Comparison of ENCODE assay signal across 11 mouse cellular contexts in genomic region chr5:149909108-149909739, GRCm38 (mm10).
DNase-seq lines count a peak whose midpoint lies in the region; ATAC-seq and TF ChIP-seq lines count a peak whose summit lies in the region.
"Had no signal": no experiment of that assay in that cellular context is flagged by ENCODE, and none has a peak within 500 bp of the region (broad histone marks: within the 10 kb centered on the region; RNA-seq: fewer than 3 reads in every experiment).

No protein-coding gene starts in this region.

- 0 out of 2 replicates have a peak, but pooled peaks cover 5% of the 10 kb centered on the region for H3K4me1 ChIP-seq in intestine, embryonic 15.5 days (replicated peaks)
- no peaks in the 10 kb centered on the region for H3K4me1 ChIP-seq in intestine, embryonic 16.5 days (ENCODE audit: control insufficient read depth, insufficient read depth, low read length)
- H3K4me1 ChIP-seq in heart, adult 2 months (ENCODE audit: control insufficient read depth, insufficient read depth, low read length): peaks cover 6% of the 10 kb centered on the region; the same call in 1 of the 2 replicates
- H3K4me1 ChIP-seq in kidney, embryonic 14.5 days (ENCODE audit: control insufficient read depth, insufficient read depth, low read length): peaks cover 21% of the 10 kb centered on the region
- H3K4me1 ChIP-seq in neural tube, embryonic 12.5 days: peaks cover 18% of the 10 kb centered on the region
- H3K4me1 ChIP-seq in thymus, adult 2 months (replicated peaks; ENCODE audit: control insufficient read depth, insufficient read depth, low read length): no peaks in the 10 kb centered on the region
- H3K4me1 ChIP-seq: midbrain, embryonic 10.5 days had no signal

- no peak overlapping the region for H3K9ac ChIP-seq in intestine, embryonic 15.5 days
- H3K9ac ChIP-seq in intestine, embryonic 16.5 days (ENCODE audit: low read depth, low read length): no peak overlapping the region
- no peak overlapping the region for H3K9ac ChIP-seq in heart, adult 2 months (ENCODE audit: low read depth, low read length)
- no peak overlapping the region for H3K9ac ChIP-seq in kidney, embryonic 14.5 days (ENCODE audit: low read depth, low read length)
- no peak overlapping the region for H3K9ac ChIP-seq in neural tube, embryonic 12.5 days

- 41% methylated on average over 13 of the region's 13 CpGs for WGBS in intestine, embryonic 15.5 days
- WGBS in intestine, embryonic 16.5 days: 53% methylated on average over 13 of the region's 13 CpGs
- WGBS in heart, adult 2 months: 39% methylated on average over 13 of the region's 13 CpGs
- 10% methylated on average over 13 of the region's 13 CpGs for WGBS in kidney, embryonic 14.5 days
- 24% methylated on average over 13 of the region's 13 CpGs for WGBS in neural tube, embryonic 12.5 days
- WGBS in thymus, adult 2 months: 51% methylated on average over 13 of the region's 13 CpGs

- 0 out of 2 replicates have a peak overlapping the region, but pooled peaks have one; percentile 22 for H3K27ac ChIP-seq in intestine, embryonic 15.5 days
- no peak overlapping the region for H3K27ac ChIP-seq in intestine, embryonic 16.5 days (ENCODE audit: low read length)
- H3K27ac ChIP-seq in heart, adult 2 months: peak overlapping the region; percentile 62
- H3K27ac ChIP-seq in kidney, embryonic 14.5 days (ENCODE audit: low read depth, low read length): peak overlapping the region; percentile 77; the same call in 1 of the 2 replicates
- no peak overlapping the region for H3K27ac ChIP-seq in neural tube, embryonic 12.5 days
- no peak overlapping the region for H3K27ac ChIP-seq in layer of hippocampus, adult 2 months
- H3K27ac ChIP-seq in thymus, adult 2 months (ENCODE audit: control insufficient read depth, insufficient read depth, low read length): no peak overlapping the region
- H3K27ac ChIP-seq: midbrain, embryonic 10.5 days had no signal

- no peak for TF ChIP-seq CTCF in heart, adult 2 months (IDR thresholded peaks at IDR 0.05)
- TF ChIP-seq CTCF in layer of hippocampus, adult 2 months (conservative IDR thresholded peaks at IDR 0.05): no peak
- TF ChIP-seq CTCF in thymus, adult 2 months (IDR thresholded peaks at IDR 0.05; ENCODE audit: borderline replicate concordance, control insufficient read depth, extremely low read depth, insufficient read depth, low read length, poor library complexity): no peak

- no peaks in the 10 kb centered on the region for H3K79me2 ChIP-seq in heart, adult 2 months (replicated peaks; ENCODE audit: control insufficient read depth, insufficient read depth, low read length)

- H3K36me3 ChIP-seq in intestine, embryonic 15.5 days: no peaks in the 10 kb centered on the region
- H3K36me3 ChIP-seq in intestine, embryonic 16.5 days (ENCODE audit: control insufficient read depth, insufficient read depth, low read length): no peaks in the 10 kb centered on the region
- H3K36me3 ChIP-seq in heart, adult 2 months (ENCODE audit: control insufficient read depth, insufficient read depth, low read length): 0 out of 2 replicates have a peak, but pooled peaks cover 2% of the 10 kb centered on the region
- H3K36me3 ChIP-seq in kidney, embryonic 14.5 days (ENCODE audit: control insufficient read depth, insufficient read depth, low read length): no peaks in the 10 kb centered on the region
- H3K36me3 ChIP-seq in neural tube, embryonic 12.5 days: no peaks in the 10 kb centered on the region
- H3K36me3 ChIP-seq in thymus, adult 2 months (ENCODE audit: control insufficient read depth, insufficient read depth, low read length): no peaks in the 10 kb centered on the region
- H3K36me3 ChIP-seq: midbrain, embryonic 10.5 days had no signal

- TF ChIP-seq EP300 in heart, adult 2 months (IDR thresholded peaks at IDR 0.05; ENCODE audit: insufficient read depth, low read depth, low read length): no peak

- peak in 1 of 2 experiments; percentile 19 for DNase-seq in heart, adult 2 months
- DNase-seq in cerebellum, adult 9-10 months: no peak
- DNase-seq in layer of hippocampus, adult 2 months (ENCODE audit: low spot score in 2 of 2): no peak
- DNase-seq in thymus, adult 2 months: no peak
- DNase-seq: gastrocnemius, postnatal 25 days; right cerebral cortex, adult 18-20 months had no signal

- intact Hi-C loops in heart, adult 2 months (cut with DNase I): no loop called here

- H3K4me3 ChIP-seq in intestine, embryonic 15.5 days (replicated peaks): no peak overlapping the region
- H3K4me3 ChIP-seq in intestine, embryonic 16.5 days (ENCODE audit: low read length): no peak overlapping the region
- no peak overlapping the region for H3K4me3 ChIP-seq in heart, adult 2 months
- no peak overlapping the region for H3K4me3 ChIP-seq in kidney, embryonic 14.5 days (ENCODE audit: low read length)
- no peak overlapping the region for H3K4me3 ChIP-seq in neural tube, embryonic 12.5 days
- H3K4me3 ChIP-seq in layer of hippocampus, adult 2 months: no peak overlapping the region
- no peak overlapping the region for H3K4me3 ChIP-seq in thymus, adult 2 months (ENCODE audit: control insufficient read depth, insufficient read depth, low read length)
- H3K4me3 ChIP-seq: midbrain, embryonic 10.5 days had no signal

- no peaks in the 10 kb centered on the region for H3K27me3 ChIP-seq in intestine, embryonic 15.5 days (replicated peaks)
- H3K27me3 ChIP-seq in intestine, embryonic 16.5 days (replicated peaks; ENCODE audit: control insufficient read depth, insufficient read depth, low read length): no peaks in the 10 kb centered on the region
- H3K27me3 ChIP-seq in heart, adult 2 months (ENCODE audit: control insufficient read depth, insufficient read depth, low read length): no peaks in the 10 kb centered on the region
- no peaks in the 10 kb centered on the region for H3K27me3 ChIP-seq in kidney, embryonic 14.5 days (ENCODE audit: control insufficient read depth, insufficient read depth, low read length)
- no peaks in the 10 kb centered on the region for H3K27me3 ChIP-seq in neural tube, embryonic 12.5 days (replicated peaks)
- H3K27me3 ChIP-seq in thymus, adult 2 months (ENCODE audit: control insufficient read depth, insufficient read depth, low read length): no peaks in the 10 kb centered on the region

- no peak overlapping the region for H3K4me2 ChIP-seq in intestine, embryonic 15.5 days (replicated peaks)
- no peak overlapping the region for H3K4me2 ChIP-seq in intestine, embryonic 16.5 days (ENCODE audit: low read depth, low read length)
- peak overlapping the region; percentile 24 for H3K4me2 ChIP-seq in kidney, embryonic 14.5 days (replicated peaks; ENCODE audit: low read depth, low read length)
- H3K4me2 ChIP-seq in neural tube, embryonic 12.5 days (replicated peaks): no peak overlapping the region

- no peaks in the 10 kb centered on the region for H3K9me3 ChIP-seq in intestine, embryonic 15.5 days
- H3K9me3 ChIP-seq in intestine, embryonic 16.5 days (ENCODE audit: control insufficient read depth, low read length): no peaks in the 10 kb centered on the region
- H3K9me3 ChIP-seq in kidney, embryonic 14.5 days (ENCODE audit: control insufficient read depth, low read length): no peaks in the 10 kb centered on the region
- H3K9me3 ChIP-seq in neural tube, embryonic 12.5 days: no peaks in the 10 kb centered on the region
- H3K9me3 ChIP-seq: midbrain, embryonic 10.5 days had no signal

- TF ChIP-seq POLR2A in heart, adult 2 months (IDR thresholded peaks at IDR 0.05; ENCODE audit: insufficient read depth, low read depth, low read length): no peak
- no peak for TF ChIP-seq POLR2A in thymus, adult 2 months (IDR thresholded peaks at IDR 0.05; ENCODE audit: control insufficient read depth, extremely low read depth, insufficient read depth, low read length, poor library complexity)

- no peak for ATAC-seq in intestine, embryonic 15.5 days
- no peak for ATAC-seq in intestine, embryonic 16.5 days
- ATAC-seq in kidney, embryonic 14.5 days (ENCODE audit: low FRiP score, low TSS enrichment): peak; percentile 67
- peak; percentile 61; the same call in 1 of the 2 replicates for ATAC-seq in neural tube, embryonic 12.5 days (ENCODE audit: low FRiP score, low read depth)

Comparison
In these comparisons a context has a peak if more than half of its experiments do, and no peak if none do; other contexts are left out.
1. H3K27ac ChIP-seq: peak in intestine, embryonic 15.5 days (single experiment), heart, adult 2 months (single experiment) and kidney, embryonic 14.5 days (single experiment); none in intestine, embryonic 16.5 days (single experiment), neural tube, embryonic 12.5 days (single experiment), layer of hippocampus, adult 2 months (single experiment) and thymus, adult 2 months (single experiment).
2. ATAC-seq: peak in kidney, embryonic 14.5 days (single experiment) and neural tube, embryonic 12.5 days (single experiment); none in intestine, embryonic 15.5 days (single experiment) and intestine, embryonic 16.5 days (single experiment).